Mouse (Mus musculus): ENCODE data around the gene Egf. TPM values are rescaled to one million over a fixed set of nuclear protein-coding genes. Genes with fewer than 3 reads are reported as not detected.

Gene Egf
- total RNA-seq, 4 experiments from 2014 or later, result 0.75 to 3.0 (median 2.3) TPM

- no peak for DNase-seq
These were observed 104.9 kb downstream of the Egf start for GRCm38 (mm10) chr3:129650293-129650612.

DNA sequence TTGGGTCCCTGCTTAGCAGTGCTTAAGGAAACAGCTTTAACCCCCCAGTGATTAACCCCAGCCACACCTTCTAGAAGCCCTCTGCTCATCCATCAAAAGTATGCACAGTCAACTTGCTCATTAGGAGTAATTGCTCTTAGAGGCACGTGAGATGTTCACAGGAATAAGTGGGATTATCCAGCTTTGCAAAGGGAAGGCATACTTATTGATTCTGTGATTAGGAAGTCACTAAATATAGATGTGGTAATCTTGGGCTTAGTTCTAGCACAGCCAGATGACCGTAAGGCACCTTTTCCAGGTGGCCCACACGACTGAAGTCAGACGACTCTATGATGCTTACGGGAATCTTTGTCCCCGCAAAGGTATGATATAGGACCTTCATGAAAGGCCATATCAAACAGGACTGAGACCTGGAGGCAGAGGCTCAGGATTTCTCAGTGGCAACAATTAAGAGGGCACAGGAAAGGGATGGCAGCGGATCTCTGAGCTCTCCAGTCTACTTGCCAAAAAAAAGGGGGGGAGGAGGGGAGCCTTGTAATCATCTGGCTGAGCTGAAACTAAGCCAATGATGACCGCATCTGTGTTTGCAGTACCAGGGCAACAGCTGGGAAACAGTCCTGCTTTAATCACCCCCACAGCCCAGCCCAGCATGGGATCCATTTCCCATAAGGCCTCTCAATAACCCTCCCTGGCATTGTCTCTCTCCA is 105.4 kb downstream of the Egf start:
- no peak for DNase-seq

DNA sequence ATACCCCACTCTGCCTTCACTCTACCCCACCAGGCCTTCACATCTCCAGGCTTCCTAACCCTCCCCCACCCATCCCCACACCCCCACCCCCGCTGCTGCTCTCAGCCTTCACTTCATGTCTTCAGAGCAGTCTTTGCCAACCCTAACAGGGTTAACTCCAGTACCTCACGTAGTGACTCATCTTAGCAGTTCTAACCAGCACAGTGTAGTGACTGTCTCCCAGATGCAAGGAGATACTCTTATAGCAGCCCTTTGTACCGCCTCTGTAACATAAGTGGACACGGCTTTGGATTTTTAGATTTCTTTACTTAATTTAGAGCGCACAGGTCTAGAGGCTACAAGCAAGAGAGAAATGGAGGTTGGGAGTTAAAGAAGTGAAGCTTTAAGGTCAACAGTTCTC is 106.5 kb downstream of the Egf start:
- no peak for DNase-seq

DNA sequence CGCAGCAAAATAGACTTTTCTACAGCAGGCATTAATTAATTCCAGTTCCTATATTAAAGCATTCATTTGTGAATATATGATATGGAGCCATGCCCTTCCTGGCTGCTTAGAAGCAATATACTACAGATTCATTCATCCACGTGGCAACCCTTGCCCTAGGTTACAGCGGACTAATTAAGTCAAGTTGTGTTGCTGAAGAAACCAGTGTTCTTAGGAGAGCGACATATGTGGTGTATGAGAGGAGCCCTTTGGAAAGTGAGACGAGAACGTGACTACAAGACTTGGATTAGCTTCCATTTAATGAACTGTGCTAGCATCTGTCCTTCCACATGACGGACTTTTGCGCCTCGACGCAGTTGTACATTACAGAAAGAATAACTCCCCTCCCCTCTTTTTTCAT is 107.8 kb downstream of the Egf start:
- DNase-seq, result no peak

- no peak for DNase-seq
These were observed 108.3 kb downstream of the Egf start for GRCm38 (mm10) chr3:129646781-129647180.

- DNase-seq, result no peak
These were observed 109.7 kb downstream of the Egf start for GRCm38 (mm10) chr3:129645409-129645808.

- DNase-seq, result no peak
These were observed 113.5 kb downstream of the Egf start for GRCm38 (mm10) chr3:129641621-129642020.

GRCm38 (mm10) chr3:129640211-129641000 is 114.7 kb downstream of the Egf start:
- DNase-seq, result no peak

- DNase-seq, result no peak
These were observed 115.4 kb downstream of the Egf start for GRCm38 (mm10) chr3:129639701-129640100.

GRCm38 (mm10) chr3:129637446-129637845 is 117.7 kb downstream of the Egf start:
- DNase-seq, result no peak

GRCm38 (mm10) chr3:129634260-129634901 is 120.7 kb downstream of the Egf start:
- no peak for DNase-seq

DNA sequence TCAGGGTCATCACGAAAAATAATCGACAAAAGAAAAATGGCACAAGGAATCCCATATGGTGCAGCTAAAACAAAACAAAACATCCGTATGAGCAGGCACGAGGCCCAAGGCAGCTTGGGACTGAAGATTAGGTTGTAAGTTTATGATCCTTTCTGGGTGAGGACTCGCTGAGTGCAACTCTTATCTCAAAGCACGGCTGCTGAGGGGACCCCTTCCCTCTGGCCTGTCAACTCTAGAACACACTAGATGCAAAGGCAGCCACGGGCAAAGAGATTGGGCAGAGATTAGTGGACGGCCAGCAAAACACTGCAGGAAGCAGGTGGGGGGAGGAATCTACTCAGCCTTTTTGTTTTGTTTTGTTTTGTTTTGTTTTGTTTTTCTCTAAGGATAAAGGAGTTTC is 121.6 kb downstream of the Egf start:
- DNase-seq, result no peak

GRCm38 (mm10) chr3:129631857-129632256 is 123.3 kb downstream of the Egf start:
- no peak for DNase-seq

DNA sequence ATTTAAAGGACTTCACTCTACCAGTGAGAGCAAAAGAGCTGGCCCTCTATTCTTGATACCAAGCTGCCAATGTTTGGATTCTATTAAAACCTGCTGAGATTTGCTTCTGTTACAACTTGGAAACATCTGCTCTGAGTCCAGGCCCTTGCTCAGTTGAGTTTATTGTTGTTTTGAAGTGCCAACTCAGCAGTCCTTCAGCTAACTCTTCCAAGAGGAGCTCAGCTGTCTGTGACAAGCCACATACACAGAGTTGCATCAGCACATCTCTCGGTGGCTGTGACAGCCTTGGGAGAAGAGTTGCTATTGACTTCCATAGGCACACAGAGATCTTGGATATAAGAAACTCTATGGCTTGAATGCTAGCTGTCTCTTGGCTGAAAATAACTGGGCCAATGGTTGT is 124.1 kb downstream of the Egf start:
- DNase-seq, result no peak

Small RNA genes within 50 kb of the gene (microRNA-seq; reads per million reads assigned to microRNA genes)
- gene Gm24515, result 0 reads per million in 2 experiments

Other genes starting within 250 kb of the Egf start
- 10 to 100 TPM; 37.7 to 86.6 (median 48.4) TPM for gene Elovl6, start 223.0 kb downstream of the Egf start, total RNA-seq (2022)
- not detected for gene Lrit3, start 48.7 kb upstream of the Egf start, total RNA-seq (2022)
- gene Rrh, start 67.3 kb upstream of the Egf start, total RNA-seq (2022), result under 1 TPM in 2 of 4 experiments, not detected in 2; 0.08 to 0.18 TPM
- gene Gar1, start 76.1 kb upstream of the Egf start, total RNA-seq (2022), result 10 to 100 TPM; 40.1 to 54.4 (median 47.8) TPM
- not detected for gene Cfi, start 80.6 kb upstream of the Egf start, total RNA-seq (2022)
- 10 to 100 TPM; 38.3 to 48.4 (median 42.9) TPM for gene Pla2g12a, start 123.3 kb upstream of the Egf start, total RNA-seq (2022)
- gene Casp6, start 146.1 kb upstream of the Egf start, total RNA-seq (2022), result 10 to 100 TPM; 42.7 to 54.2 (median 47.8) TPM
- 10 to 100 TPM; 10.2 to 20.6 (median 11.2) TPM for gene Mcub, start 214.9 kb upstream of the Egf start, total RNA-seq (2022)